Mouse (Mus musculus) layer of hippocampus, adult 2 months (tissue): ENCODE data around the gene Gnaq. TPM values are rescaled to one million over a fixed set of nuclear protein-coding genes. Genes with fewer than 3 reads are reported as not detected.

Source experiments
- DNase-seq, 2 experiments: peaks; one replicate each; pipeline ENCODE4 v3.0.0; 2022; ENCODE audit warnings: low spot score in 2 of 2
- H3K27ac ChIP-seq: fragments of 200-600 bp; 2 replicates; pipeline ENCODE4 v1.8.1; 2022
- H3K4me3 ChIP-seq: fragments of 200-600 bp; 2 replicates; pipeline ENCODE4 v1.8.1; 2022; ENCODE audit warnings: mild to moderate bottlenecking
- CTCF ChIP-seq: fragments of 200-600 bp; conservative IDR thresholded peaks from 2 replicates; pipeline ENCODE4 v1.8.1; 2022; ENCODE audit warnings: antibody characterized with exemption, mild to moderate bottlenecking, moderate library complexity
- total RNA-seq, 2 experiments: library from RNA; stranded (reverse); gene quantifications; 2 replicates each; pipeline ENCODE4 v1.2.3; 2021

Gnaq gene
- total RNA-seq, 2 experiments from 2014 or later = 204 to 207 TPM

DNA sequence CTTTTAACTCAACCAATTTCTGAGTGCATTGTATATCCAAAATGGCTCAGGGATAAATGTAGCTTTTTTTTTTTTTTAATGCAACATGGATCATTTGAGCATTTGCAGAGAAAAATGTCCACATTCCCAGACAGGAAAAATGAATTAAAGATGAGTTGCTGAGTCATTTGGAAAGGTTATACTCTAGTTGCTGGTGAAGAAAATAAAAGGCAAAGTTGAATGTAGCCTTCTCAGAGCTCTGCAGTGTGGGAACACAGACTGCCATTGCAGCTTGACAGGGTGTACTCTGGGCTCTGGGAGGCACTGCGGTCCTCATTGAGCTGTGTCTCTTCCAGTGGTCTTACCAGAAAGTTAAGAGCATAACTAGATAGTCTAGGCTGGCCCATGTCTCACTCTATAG is 160.3 kb downstream of the Gnaq start:
- Histone ChIP-seq H3K27ac (peak overlapping the region; percentile 73; the same call in 1 of the 2 replicates), H3K4me3 (no peak overlapping the region)
- TF ChIP-seq CTCF = no peak
- DNase-seq = no peak

DNA sequence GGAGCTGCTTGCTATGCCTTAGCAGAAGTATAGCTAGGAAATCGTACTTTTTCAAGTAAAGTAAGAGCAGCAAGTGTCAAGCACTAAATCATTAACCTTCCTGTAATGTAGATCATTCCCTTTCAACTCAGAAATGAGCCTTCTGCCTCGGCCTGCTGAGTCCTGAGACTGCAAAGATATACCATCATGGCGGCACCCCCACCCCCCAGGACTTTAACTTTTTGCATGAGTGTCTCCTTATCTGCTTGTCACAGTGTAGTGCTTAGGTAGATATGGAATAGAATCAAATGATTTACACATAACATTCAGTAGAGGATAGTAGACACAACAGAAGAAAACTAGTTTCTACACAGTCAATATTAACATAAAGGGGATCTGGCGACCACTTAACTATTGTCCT is 167.8 kb downstream of the Gnaq start:
- DNase-seq = no peak
- no peak for TF ChIP-seq CTCF
- Histone ChIP-seq H3K27ac (no peak overlapping the region), H3K4me3 (no peak overlapping the region)

DNA sequence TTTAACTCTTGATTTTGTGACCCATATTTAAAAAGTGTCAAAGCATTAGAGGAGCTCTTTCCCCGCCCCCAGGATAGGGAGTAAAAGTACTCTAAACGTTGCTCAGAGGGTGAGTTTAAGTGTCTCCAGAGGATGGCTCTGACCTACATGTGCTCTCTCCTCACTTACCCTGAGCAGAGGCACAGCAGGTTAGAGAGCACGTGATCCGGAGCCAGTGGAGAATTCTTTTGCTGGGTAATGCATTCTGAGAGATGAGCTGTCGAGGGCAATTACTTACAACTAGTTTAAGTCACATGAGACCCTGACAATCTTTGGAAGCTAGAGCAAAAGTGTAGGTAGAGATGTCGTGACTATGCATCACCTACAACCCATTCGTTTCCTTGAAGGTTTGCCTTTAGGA is 168.7 kb downstream of the Gnaq start:
- Histone ChIP-seq H3K4me3 (no peak overlapping the region), H3K27ac (no peak overlapping the region)
- TF ChIP-seq CTCF = no peak
- DNase-seq = no peak

DNA sequence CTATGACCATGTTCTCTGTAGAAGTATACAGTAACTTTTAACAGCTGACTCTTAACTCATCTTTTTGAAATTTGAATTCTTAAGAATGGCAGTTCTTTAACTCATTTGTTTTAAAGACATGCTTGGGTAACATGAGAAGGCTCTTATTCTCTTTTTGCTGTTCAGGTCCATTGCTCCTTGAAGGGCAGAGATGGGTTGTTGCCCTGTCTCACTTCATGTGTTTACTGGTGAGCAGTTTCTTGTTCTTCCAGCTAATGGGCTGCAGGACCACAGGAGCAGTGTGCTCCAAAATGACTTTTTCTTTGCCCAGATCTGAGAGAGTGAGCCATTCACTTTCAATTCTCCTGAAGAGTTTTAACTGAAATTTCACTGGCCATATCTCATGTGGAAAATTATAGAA is 176.4 kb downstream of the Gnaq start:
- Histone ChIP-seq H3K27ac (no peak overlapping the region), H3K4me3 (no peak overlapping the region)
- TF ChIP-seq CTCF = no peak
- no peak for DNase-seq

DNA sequence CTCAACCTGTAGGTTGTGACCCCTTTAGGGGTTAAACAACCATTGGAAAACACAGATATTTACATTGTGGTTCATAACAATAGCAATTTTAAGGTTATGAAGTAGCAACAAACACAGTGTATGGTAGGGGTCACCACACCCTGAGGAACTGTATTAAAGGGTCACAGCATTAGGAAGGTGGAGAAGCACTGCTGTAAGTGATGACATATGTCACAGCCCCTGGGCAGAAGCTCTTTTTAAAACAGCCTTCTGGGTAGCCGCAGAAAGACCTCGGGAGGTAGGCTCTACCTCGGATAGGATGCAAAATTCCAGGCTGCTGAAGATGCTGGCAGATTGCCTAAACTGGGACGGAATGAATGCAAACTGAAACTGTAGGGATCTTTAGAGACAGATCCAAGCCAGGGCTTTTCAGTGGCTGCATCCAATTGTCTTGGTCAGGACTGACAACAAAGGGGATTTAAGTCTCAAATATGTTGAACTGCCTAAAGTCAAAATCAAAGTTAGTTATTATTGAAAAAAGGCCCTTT is 181.7 kb downstream of the Gnaq start:
- Histone ChIP-seq H3K4me3 (no peak overlapping the region), H3K27ac (peak overlapping the region; percentile 29; the same call in 1 of the 2 replicates)
- no peak for TF ChIP-seq CTCF
- DNase-seq = no peak

DNA sequence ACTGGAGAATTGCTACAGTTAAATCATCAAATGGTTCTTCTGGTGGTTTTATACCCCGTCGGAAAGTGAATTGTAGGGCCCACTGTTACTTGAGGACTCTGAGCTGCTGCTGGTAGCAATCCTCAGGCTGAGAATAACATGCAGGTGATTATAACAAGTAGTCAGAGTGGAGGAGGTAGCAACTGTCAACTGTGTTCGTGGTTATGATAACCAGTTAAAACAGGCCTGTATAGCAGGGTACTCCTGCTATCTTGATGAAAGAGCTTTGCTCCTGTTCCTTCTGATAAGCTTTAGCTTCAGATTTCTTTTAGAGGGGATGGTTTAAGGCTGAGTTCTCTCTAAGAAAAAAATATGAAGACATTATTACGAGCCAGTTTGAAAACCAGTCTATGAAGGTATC is 182.9 kb downstream of the Gnaq start:
- no peak for DNase-seq

DNA sequence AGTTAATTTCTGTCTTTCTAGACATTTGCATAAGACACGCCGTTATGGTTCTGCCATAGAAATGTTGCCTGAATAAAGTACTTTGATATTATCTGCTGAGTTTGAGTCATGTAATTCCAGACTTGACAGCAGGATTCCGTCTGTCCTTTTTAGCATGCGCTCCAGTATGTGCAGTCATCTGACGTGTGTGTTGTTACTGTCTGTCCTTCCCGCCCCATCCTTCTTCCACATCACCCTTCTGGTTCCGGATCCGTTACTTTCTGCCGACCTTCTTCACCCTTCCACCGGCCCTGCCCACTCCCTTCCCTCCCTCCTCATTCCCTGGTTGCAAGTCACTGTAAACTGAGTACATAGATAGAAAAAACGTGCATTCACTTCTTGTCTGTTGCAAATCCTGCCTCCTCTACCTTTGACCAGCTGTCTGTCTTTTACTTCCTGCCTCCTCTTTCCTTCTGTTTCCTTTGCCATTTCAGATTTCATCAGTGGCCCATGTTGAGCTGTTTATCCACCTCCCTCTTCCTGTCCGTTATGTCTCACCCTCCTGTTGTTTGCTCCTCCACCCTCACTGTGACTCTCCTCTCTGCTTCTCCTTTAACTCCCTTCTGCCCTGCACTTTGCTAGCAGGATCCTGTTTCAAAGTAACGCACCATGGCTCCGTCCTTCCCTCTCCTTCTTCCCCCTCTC is 185.6 kb downstream of the Gnaq start:
- Histone ChIP-seq H3K4me3 (no peak overlapping the region), H3K27ac (peak overlapping the region; percentile 46)
- peak in 1 of 2 experiments; percentile 66 for DNase-seq
- no peak for TF ChIP-seq CTCF

More for the DNA sequence above, 182.9 kb downstream of the Gnaq start:
- TF ChIP-seq CTCF = no peak
- no peak overlapping the region for H3K4me3 ChIP-seq
- no peak overlapping the region for H3K27ac ChIP-seq

DNA sequence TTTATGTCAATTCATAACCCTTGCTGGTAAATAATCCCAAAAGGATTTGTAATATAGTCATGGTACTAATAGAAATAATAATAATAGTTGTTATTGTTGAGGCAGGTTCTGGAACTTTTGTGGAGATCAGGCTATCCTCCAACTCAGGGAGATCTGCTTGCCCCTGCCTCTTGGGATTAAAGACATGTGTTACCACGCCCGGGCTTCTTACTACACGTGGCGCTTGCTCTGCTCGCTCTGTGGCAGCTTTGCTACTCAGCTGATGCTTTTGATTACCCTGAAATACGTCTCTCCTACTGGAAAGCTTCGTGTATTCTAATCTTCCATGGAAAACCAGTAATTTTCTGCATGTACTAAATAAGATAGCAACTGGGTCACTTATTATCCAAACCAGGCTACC is 187.4 kb downstream of the Gnaq start:
- DNase-seq = no peak
- H3K4me3 ChIP-seq = no peak overlapping the region
- no peak for TF ChIP-seq CTCF
- H3K27ac ChIP-seq = peak overlapping the region; percentile 46; the same call in 1 of the 2 replicates

DNA sequence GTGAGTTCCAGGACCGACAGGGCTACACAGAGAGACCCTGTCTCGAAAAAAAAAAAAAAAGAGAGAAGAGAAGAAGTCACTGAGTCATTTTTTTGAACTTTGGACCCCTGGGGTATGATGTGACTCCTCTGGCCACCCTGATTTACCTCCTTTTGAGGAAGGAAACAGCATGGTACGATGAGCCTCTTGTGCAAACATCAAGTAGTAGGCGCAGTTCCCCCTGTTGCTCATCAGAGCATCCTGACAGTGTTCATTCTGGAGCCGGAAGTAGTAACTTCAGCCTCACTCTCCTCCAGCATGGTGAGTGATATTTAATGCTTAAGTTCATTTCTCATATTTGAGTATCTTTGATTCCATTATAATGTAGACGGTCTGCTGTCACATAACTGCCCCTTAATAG is 190.4 kb downstream of the Gnaq start:
- Histone ChIP-seq H3K4me3 (no peak overlapping the region), H3K27ac (no peak overlapping the region)
- DNase-seq = no peak
- TF ChIP-seq CTCF = no peak

DNA sequence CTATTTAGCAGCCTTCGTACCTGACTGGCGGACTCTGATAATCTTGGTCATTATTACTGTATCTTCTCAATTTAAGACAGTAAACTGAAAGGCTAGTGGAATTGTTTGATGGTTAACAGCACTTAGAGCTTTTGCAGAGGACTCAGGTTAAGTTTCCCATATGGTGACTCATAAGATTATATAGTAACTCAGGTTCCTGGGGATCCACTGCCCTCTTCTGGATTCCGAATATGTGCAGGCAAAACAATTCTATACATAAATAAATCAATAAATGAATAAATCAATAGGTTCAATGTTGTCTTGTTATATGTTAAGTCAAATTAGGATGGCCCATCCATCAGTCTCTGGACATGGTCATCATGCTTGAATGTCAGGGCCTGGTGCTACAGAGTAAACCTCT is 191.6 kb downstream of the Gnaq start:
- H3K27ac ChIP-seq = no peak overlapping the region
- TF ChIP-seq CTCF = peak; percentile 46
- no peak overlapping the region for H3K4me3 ChIP-seq
- no peak for DNase-seq

DNA sequence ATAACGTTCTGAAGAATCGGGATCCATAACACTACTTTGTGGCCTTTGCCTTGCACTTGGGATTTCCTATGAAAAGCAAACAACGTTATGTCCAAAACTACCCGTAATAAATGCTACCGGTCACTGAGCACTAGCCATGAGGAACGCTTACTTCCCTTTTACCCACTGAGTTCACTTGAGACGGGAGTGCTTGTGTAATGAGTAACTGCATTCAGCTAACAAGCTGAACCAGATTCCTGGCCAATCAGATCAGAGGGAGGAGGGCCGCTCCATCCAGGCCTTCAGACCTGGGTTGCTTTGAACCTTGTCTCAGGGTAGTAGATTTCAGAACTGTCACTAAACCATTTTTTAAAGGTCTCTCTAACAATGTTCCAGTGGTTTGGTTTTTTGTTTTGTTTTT is 193.3 kb downstream of the Gnaq start:
- DNase-seq = no peak
- no peak overlapping the region for H3K4me3 ChIP-seq
- peak overlapping the region; percentile 6 for H3K27ac ChIP-seq
- no peak for TF ChIP-seq CTCF

DNA sequence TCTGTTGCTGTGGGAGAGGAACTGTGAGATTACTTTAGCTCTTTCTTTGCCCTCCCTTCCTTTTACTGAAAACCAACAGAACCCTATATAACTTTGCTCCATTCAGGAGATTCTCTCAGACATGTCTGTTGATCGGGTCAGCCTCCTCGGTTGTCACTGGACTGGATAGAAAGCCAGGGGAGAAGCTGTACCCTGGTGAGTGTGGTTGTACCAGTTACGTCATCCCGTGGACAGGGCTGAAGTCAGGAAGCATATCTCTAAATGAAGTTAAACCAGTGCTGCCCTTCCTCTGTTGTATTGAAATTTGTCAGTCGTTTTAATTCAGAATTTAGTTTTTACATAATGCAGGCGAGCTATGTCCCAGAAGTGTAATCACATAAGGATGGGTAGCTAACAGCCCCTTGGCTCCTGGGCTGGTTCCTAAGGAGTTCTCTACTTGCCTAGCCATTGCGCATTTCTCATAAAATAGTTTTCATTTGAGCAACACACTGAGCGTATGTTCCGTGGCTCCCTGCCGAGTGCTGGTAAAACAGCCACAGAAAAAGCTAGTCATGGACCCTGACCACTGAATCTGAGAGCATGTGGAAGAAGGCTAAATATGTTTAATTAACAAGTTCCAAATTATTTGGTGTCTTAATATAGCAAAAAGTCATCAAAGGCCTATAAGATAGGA is 194.9 kb downstream of the Gnaq start:
- peak in 1 of 2 experiments; percentile 9 for DNase-seq
- no peak for TF ChIP-seq CTCF
- Histone ChIP-seq H3K27ac (peak overlapping the region; percentile 63), H3K4me3 (no peak overlapping the region)

DNA sequence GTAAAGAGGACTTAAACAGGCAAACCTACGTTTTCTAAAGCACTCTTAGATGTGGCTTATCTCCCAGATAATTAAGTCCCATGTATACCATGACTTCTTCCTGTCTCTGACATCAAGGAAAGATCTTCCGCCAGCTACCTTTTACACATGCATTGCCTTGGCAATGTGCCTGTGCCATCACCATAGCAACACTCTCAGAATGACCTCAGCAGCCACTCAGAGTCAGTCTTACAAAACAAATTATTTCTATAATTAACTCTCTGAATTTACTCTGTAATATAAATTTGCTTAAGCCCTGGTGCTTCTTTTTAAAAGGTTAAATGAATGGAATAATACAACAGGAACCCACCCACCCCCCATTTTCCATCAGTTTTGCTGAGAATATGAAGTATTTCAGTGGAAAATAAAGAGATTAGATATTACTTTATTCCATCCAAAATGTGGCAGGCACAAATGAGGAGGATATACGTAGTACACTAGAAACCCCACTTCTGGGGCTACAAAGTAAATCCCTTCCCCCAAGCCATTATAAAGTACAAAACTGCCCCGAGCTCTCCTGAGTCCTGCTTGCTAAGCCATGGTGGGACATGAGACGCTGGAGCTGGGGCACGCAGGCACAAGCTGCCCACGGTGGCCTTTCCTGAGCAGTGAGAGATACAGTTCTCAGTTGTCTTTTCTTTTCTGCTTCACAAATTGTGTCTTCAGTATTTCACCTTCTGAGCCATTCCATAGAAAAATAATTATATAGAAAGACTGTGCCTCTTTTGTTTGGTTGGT is 195.6 kb downstream of the Gnaq start:
- no peak for TF ChIP-seq CTCF
- H3K4me3 ChIP-seq = no peak overlapping the region
- DNase-seq = peak; percentile 22 to 49
- H3K27ac ChIP-seq = peak overlapping the region; percentile 63
